Mouse (Mus musculus): ENCODE data around the gene Rnf38. TPM values are rescaled to one million over a fixed set of nuclear protein-coding genes. Genes with fewer than 3 reads are reported as not detected.

The Rnf38 gene
- polyA plus RNA-seq, 2 experiments = 14.0 to 24.7 TPM

GRCm38 (mm10) chr4:44232771-44233712 lies 547 bp downstream of the Rnf38 start:
- WGBS (ENCODE audit: insufficient replicate concordance) = 1% methylated on average over 61 of the region's 68 CpGs
- peak overlapping the region; percentile 57 to 74 for H3K4me3 ChIP-seq (ENCODE audit: insufficient read depth in 1 of 2, low read depth in 2 of 2, low read length in 2 of 2)
- DNase-seq (ENCODE audit: low read depth in 3 of 3, low spot score in 3 of 3) (no peak), ATAC-seq (ENCODE audit: insufficient read depth) (peak; percentile 4; the same call in 1 of the 2 replicates)
- peak overlapping the region; percentile 73 for H3K9ac ChIP-seq (replicated peaks)
- peak overlapping the region; percentile 98 for H3K4me2 ChIP-seq (ENCODE audit: low read depth)
- no peak overlapping the region for H3K27ac ChIP-seq
- H3K9me3 ChIP-seq (ENCODE audit: control insufficient read depth, low read length) = no peaks in the 10 kb centered on the region
- no peak for TF ChIP-seq EP300 (IDR thresholded peaks at IDR 0.05; ENCODE audit: low read depth)
- no peak for TF ChIP-seq CTCF (IDR thresholded peaks at IDR 0.05; ENCODE audit: low read depth)
- H3K4me1 ChIP-seq (replicated peaks; ENCODE audit: control insufficient read depth in 2 of 2, insufficient read depth in 2 of 2, low read length in 1 of 2) = peaks cover 16 to 18% of the 10 kb centered on the region in 2 experiments
- peaks cover 12% of the 10 kb centered on the region for H3K27me3 ChIP-seq (ENCODE audit: control insufficient read depth, insufficient read depth, low read length)
- no peaks in the 10 kb centered on the region for H3K36me3 ChIP-seq (replicated peaks; ENCODE audit: control insufficient read depth, insufficient read depth, low read depth)

GRCm38 (mm10) chr4:44225128-44225527 lies 8.5 kb downstream of the Rnf38 start:
- no peaks in the 10 kb centered on the region for H3K9me3 ChIP-seq (ENCODE audit: control insufficient read depth, low read length)
- 71% methylated on average over 10 of the region's 10 CpGs for WGBS (ENCODE audit: insufficient replicate concordance)
- H3K36me3 ChIP-seq (replicated peaks; ENCODE audit: control insufficient read depth, insufficient read depth, low read depth) = no peaks in the 10 kb centered on the region
- DNase-seq (ENCODE audit: low read depth in 3 of 3, low spot score in 3 of 3) = no peak
- H3K4me2 ChIP-seq (ENCODE audit: low read depth) = no peak overlapping the region
- H3K9ac ChIP-seq (replicated peaks) = no peak overlapping the region
- H3K27ac ChIP-seq = no peak overlapping the region
- no peaks in the 10 kb centered on the region for H3K4me1 ChIP-seq (replicated peaks; ENCODE audit: control insufficient read depth in 2 of 2, insufficient read depth in 2 of 2, low read length in 1 of 2)
- no peak for ATAC-seq (ENCODE audit: insufficient read depth)
- no peak overlapping the region for H3K4me3 ChIP-seq (ENCODE audit: insufficient read depth in 1 of 2, low read depth in 2 of 2, low read length in 2 of 2)
- H3K27me3 ChIP-seq (ENCODE audit: control insufficient read depth, insufficient read depth, low read length) = no peaks in the 10 kb centered on the region
- TF ChIP-seq CTCF (IDR thresholded peaks at IDR 0.05; ENCODE audit: low read depth) = no peak
- no peak for TF ChIP-seq EP300 (IDR thresholded peaks at IDR 0.05; ENCODE audit: low read depth)

- H3K27me3 ChIP-seq (ENCODE audit: control insufficient read depth, insufficient read depth, low read length) = no peaks in the 10 kb centered on the region
- no peaks in the 10 kb centered on the region for H3K4me1 ChIP-seq (replicated peaks; ENCODE audit: control insufficient read depth in 2 of 2, insufficient read depth in 2 of 2, low read length in 1 of 2)
- no peak overlapping the region for H3K27ac ChIP-seq
- DNase-seq (ENCODE audit: low read depth in 3 of 3, low spot score in 3 of 3) (no peak), ATAC-seq (ENCODE audit: insufficient read depth) (no peak)
- H3K36me3 ChIP-seq (replicated peaks; ENCODE audit: control insufficient read depth, insufficient read depth, low read depth) = no peaks in the 10 kb centered on the region
- TF ChIP-seq EP300 (IDR thresholded peaks at IDR 0.05; ENCODE audit: low read depth) = no peak
- no peak for TF ChIP-seq CTCF (IDR thresholded peaks at IDR 0.05; ENCODE audit: low read depth)
- 64% methylated on average over 9 of the region's 9 CpGs for WGBS (ENCODE audit: insufficient replicate concordance)
- no peak overlapping the region for H3K4me3 ChIP-seq (ENCODE audit: insufficient read depth in 1 of 2, low read depth in 2 of 2, low read length in 2 of 2)
- H3K9me3 ChIP-seq (ENCODE audit: control insufficient read depth, low read length) = no peaks in the 10 kb centered on the region
- H3K9ac ChIP-seq (replicated peaks) = no peak overlapping the region
- H3K4me2 ChIP-seq (ENCODE audit: low read depth) = no peak overlapping the region
Measured at GRCm38 (mm10) chr4:44224141-44224540, 9.4 kb downstream of the Rnf38 start.

- no peak for ATAC-seq (ENCODE audit: insufficient read depth)
- no peak for DNase-seq (ENCODE audit: low read depth in 3 of 3, low spot score in 3 of 3)
- no peak overlapping the region for H3K9ac ChIP-seq (replicated peaks)
Measured at GRCm38 (mm10) chr4:44223444-44223843, 10.1 kb downstream of the Rnf38 start.

GRCm38 (mm10) chr4:44216797-44217442 lies 16.7 kb downstream of the Rnf38 start:
- H3K27me3 ChIP-seq (ENCODE audit: control insufficient read depth, insufficient read depth, low read length) = no peaks in the 10 kb centered on the region
- H3K4me1 ChIP-seq (replicated peaks; ENCODE audit: control insufficient read depth in 2 of 2, insufficient read depth in 2 of 2, low read length in 1 of 2) = peaks cover 0 to 8% of the 10 kb centered on the region in 2 experiments; a peak in 1 of 4 replicates
- H3K9ac ChIP-seq (replicated peaks) = no peak overlapping the region
- TF ChIP-seq CTCF (IDR thresholded peaks at IDR 0.05; ENCODE audit: low read depth) = no peak
- TF ChIP-seq EP300 (IDR thresholded peaks at IDR 0.05; ENCODE audit: low read depth) = no peak
- DNase-seq (ENCODE audit: low read depth in 3 of 3, low spot score in 3 of 3) (no peak), ATAC-seq (ENCODE audit: insufficient read depth) (peak; percentile 65)
- 0 out of 2 replicates have a peak overlapping the region, but pooled peaks have one; percentile 12 for H3K27ac ChIP-seq
- WGBS (ENCODE audit: insufficient replicate concordance) = 34% methylated on average over 10 of the region's 10 CpGs
- no peak overlapping the region for H3K4me2 ChIP-seq (ENCODE audit: low read depth)
- no peaks in the 10 kb centered on the region for H3K36me3 ChIP-seq (replicated peaks; ENCODE audit: control insufficient read depth, insufficient read depth, low read depth)
- no peak overlapping the region for H3K4me3 ChIP-seq (ENCODE audit: insufficient read depth in 1 of 2, low read depth in 2 of 2, low read length in 2 of 2)
- no peaks in the 10 kb centered on the region for H3K9me3 ChIP-seq (ENCODE audit: control insufficient read depth, low read length)

More at GRCm38 (mm10) chr4:44223444-44223843, 10.1 kb downstream of the Rnf38 start:
- Histone ChIP-seq H3K4me1 (replicated peaks; ENCODE audit: control insufficient read depth in 2 of 2, insufficient read depth in 2 of 2, low read length in 1 of 2) (no peaks in the 10 kb centered on the region), H3K27ac (no peak overlapping the region), H3K27me3 (ENCODE audit: control insufficient read depth, insufficient read depth, low read length) (no peaks in the 10 kb centered on the region), H3K4me3 (ENCODE audit: insufficient read depth in 1 of 2, low read depth in 2 of 2, low read length in 2 of 2) (no peak overlapping the region), H3K36me3 (replicated peaks; ENCODE audit: control insufficient read depth, insufficient read depth, low read depth) (no peaks in the 10 kb centered on the region), H3K4me2 (ENCODE audit: low read depth) (no peak overlapping the region), H3K9me3 (ENCODE audit: control insufficient read depth, low read length) (no peaks in the 10 kb centered on the region)
- 67% methylated on average over 4 of the region's 4 CpGs for WGBS (ENCODE audit: insufficient replicate concordance)
- TF ChIP-seq EP300 (IDR thresholded peaks at IDR 0.05; ENCODE audit: low read depth) = no peak
- TF ChIP-seq CTCF (IDR thresholded peaks at IDR 0.05; ENCODE audit: low read depth) = no peak

All from liver, embryonic 14.5 days (tissue).